Mouse (Mus musculus) thymus, postnatal 10 days (tissue): ENCODE data around the gene Spindoc.

ENCODE experiments used
- DNase-seq, 2 experiments: peaks; one replicate each; pipeline ENCODE4 v3.0.0; 2021; ENCODE audit warnings: low spot score in 2 of 2

Gene Spindoc

DNA sequence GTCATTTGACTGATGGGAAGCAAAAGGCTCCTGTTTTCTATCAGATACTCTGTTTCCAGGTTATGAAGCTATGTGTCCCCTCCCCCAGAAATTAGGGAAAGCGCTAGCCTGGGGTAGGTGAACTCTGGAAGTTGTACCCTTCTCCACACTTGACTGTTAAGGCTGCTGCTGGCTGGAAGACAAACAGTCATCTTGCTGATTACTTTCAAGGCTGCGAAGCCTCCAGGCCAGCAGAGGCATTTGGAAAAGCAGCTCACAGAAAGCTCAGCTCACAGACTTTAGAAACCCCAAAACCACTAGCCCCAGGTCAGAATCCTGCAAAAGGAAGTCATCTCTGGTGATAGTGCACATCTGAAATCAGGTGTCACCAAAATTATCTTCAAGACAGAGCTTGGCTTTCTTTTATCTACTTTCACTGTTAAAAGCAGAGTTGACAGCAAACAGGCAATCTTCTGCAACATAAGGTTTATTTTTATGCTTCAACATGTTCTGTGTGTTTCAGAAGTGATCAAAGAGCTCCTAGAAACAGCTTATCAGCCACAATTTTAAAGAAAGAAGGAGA, 44.9 kb downstream of the Spindoc start:
- DNase-seq, result no peak

DNA sequence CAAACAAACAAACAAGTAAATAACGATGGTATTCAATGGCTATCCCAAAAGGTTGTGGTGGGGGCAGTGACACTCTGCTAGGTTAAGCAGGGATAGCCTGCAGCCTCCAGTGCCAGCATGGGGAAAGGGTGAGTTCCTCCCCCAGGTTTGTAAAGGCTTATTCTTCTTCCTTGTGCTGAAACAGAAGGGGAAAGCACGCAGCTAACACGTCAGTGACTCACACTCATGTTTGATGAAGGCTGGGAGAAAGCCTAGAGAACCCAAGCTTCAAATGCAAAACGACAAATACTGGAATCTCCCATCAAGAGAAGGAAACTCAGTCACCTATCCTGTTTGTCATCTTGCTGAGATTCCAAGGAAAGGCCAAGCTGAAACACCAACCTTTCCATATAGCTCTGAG, 47.1 kb downstream of the Spindoc start:
- no peak for DNase-seq

DNA sequence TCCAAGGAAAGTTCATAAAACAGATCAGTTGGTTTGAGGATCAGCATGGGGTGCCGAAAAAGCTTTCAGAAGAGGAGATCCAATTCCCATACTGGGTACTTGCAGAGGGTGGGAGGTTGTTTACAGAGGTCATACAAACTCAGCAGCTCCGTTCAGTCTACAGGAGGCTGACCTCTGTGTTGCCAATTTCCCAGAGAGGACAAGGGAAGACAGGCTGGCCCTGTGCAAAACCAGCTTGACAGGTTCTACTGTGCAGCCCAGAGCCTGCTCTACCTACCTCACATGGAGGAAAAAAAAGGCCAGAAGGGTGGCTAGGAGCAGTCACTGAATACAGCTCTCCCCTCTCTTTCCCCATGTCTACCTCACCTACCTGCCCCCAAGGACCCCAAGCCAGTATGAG, 48.7 kb downstream of the Spindoc start:
- DNase-seq, result no peak

DNA sequence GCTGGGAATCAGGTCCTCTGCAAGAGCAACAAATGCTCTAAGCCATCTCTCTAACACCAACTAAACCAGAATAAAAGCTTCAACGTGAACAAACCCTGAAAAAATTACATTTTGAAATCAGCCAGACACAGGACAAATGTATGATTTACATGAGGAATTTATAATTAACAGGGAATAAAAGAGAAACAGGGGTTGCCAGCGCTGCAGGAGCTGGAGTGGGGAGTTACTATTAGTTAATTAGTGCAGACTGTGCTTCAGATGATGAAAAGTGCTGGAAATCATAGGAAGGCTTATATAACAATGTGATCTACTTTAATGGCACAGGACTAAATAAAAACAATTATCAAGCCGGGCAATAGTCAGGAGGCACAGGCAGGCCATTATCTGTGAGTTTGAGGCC, 61.4 kb downstream of the Spindoc start:
- DNase-seq, result no peak

DNA sequence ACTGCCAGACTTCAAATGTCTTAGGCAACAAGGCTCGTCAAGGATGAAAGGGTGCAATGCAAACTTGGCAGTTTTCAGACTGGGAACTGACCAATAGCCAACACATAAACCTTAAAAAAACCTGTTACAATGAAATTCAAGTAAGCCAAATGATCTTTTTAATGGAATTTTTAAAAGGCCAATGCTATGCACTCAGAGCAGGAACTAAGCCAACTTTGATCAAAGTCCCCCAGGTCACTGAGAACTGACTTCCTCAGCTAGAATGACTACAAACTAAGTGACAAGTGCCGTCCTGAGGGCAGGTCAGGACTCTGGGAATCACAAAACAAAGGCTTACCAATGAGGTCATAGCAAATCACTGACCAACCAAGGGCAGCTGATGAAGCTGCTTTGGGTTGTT, 62.6 kb downstream of the Spindoc start:
- DNase-seq, result no peak

DNA sequence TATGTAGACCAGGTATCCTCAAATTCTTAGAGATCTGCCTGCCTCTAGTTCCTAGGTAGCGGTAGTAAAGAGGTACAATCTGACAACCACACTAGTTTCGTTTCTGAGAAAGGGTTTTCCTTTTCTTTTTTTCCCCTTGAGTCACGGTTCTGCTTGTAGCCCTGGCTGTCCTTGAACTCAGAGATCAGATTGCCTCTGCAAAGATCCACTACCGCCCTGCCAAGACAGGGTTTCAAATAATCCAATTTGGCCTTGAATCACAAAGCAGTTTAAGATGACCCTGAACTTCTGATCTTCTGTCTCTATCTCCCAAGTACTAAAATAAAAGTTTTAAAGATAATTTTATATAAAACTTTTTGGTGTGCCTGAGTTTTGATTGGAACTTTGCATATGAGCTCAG, 65.1 kb downstream of the Spindoc start:
- no peak for DNase-seq

DNA sequence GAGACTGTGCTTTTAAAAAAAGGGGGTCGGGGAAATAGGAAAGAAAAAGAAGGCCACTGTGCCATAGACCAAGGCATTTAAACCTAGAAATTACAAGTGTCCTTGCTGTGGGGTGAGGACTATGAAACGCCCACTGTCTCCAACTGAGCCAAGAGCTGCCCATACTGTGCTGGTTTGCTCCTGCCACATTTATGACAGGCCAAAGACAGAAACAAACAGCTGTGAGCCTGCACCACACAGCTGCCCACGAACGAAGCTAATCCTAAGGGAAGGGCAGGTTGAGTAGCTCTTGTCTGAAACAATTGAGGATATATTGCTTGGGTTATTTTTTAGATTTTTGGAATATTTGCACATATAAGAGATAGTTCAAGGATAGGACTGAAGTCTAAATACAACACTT, 66.0 kb downstream of the Spindoc start:
- no peak for DNase-seq

DNA sequence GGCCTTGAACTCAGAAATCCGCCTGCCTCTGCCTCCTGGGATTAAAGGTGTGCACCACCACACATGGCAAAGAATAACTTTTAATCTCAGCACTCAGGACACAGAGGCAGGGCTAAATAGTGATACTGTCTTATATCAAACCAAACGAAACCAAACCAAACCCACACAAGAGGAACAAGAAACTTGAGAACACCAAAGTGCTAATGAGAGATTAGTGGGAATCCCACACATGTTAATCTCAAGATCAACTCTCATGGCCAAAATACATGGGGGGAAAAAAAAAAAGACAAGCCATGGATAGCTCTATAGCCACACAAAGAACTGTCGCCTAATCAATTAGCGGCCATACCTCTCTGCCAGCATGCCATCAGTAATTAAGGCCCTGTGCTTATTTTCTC, 67.2 kb downstream of the Spindoc start:
- no peak for DNase-seq

DNA sequence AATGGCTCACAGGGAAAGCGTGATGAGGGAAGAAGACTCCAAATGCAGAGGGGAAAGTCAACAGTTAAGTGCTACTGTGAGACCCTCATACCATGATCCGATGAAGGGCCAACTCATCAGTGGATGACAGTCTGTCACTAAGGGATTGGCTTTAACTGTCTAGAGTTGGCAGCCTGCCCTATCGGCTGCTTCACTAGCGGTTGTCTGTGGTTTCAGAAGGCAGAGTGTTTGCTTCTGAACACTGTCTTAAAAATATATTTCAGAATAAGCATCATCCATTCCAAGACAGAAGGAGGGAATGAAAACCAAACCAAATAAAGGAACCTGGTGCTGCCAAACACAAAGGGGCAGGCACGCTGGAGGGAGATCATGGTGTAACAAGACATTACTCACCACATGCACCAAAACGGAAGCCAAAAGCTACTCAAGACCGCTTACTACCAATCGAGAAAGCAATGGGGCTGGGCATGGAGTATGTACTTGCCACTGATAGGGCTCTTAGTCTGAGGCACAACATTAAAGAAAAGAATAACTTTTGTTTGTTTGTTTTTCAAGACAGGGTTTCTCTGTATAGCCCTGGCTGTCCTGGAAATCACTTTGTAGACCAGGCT, 67.7 kb downstream of the Spindoc start:
- DNase-seq, result no peak

DNA sequence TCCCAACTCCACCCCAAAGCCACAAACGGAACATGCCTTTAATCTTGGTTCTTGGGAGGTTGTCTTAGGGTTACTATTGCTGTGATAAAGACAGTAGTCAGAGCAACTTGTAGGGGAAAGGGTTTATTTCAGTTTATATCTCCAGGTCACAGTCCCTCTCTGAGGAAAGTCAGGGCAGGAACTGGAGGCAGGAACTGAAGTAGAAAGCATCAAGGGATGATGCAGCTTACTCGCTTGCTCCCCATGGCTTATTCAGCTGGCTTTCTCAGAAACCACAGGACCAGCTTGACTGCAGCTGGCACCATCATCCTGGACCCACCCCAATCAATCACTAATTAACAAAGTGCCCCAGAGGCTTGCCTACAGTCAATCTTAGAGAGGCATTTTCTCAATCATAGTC, 69.1 kb downstream of the Spindoc start:
- DNase-seq, result no peak

DNA sequence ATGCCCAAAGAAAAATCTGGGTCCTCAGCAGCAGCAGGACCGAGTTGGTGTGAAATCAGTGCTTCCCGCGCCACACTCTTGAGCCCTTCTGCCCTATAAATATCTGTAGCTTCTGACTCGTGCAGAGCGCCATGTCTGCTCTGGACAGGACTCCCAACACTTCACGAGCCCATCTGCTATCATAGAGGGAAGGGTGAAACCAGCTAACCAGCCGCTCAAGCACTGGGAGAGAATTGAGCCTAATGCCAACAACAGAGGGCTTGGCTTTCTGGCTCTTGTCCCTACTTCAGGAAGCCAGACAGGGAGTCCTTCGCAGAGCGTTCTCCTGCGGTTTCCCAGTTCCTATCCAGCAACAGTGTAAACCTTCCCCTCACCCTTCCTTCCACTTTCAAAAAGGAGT, 71.5 kb downstream of the Spindoc start:
- DNase-seq, result no peak

DNA sequence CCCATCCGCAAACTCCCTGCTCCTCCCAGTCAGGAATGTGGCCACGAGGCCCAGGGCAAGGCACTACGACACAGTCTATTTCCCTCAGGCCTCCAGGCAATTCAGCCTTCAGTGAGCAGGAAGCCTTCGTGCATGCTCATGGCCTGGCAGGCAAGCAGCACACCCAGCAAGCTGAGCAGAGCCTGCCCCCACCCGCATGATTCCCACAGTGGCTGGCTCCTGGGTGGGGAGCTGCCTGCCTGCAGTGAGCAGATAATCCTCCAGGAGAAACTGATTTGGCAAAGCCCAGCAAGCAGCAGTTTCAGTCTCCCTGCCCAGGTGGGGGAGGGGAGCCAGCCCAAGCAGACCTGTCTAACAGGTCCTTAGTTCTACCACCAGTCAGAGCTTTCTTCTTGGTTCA, 72.1 kb downstream of the Spindoc start:
- DNase-seq, result no peak

DNA sequence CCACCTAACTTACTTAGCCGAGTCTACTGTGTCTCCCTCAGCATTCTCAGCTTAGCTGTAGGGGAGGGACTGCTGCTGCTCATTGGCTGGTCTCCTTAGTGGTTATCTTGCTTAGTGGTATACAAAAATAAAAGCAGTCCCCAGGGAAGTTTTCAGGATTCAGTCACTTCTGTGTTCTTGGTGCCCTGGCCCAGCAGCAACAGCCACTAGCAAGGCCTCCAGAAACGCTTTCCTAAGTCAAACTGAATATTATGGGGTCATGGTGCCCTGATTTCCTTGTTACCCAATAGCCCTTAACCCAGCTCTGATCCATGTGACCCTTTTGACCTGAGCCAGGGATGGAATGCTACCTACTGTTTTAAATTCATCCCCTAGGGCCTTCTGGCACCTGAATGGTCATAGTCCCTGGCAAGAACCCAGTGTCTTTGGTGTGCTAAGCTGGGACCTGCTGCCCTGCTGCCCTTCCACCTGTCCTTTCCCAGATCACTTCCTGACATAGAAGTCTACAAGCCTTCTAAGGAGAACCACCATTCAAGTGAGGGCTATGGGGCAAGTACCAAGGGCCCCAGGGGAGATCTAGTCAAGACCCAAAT, 73.0 kb downstream of the Spindoc start:
- DNase-seq, result no peak

DNA sequence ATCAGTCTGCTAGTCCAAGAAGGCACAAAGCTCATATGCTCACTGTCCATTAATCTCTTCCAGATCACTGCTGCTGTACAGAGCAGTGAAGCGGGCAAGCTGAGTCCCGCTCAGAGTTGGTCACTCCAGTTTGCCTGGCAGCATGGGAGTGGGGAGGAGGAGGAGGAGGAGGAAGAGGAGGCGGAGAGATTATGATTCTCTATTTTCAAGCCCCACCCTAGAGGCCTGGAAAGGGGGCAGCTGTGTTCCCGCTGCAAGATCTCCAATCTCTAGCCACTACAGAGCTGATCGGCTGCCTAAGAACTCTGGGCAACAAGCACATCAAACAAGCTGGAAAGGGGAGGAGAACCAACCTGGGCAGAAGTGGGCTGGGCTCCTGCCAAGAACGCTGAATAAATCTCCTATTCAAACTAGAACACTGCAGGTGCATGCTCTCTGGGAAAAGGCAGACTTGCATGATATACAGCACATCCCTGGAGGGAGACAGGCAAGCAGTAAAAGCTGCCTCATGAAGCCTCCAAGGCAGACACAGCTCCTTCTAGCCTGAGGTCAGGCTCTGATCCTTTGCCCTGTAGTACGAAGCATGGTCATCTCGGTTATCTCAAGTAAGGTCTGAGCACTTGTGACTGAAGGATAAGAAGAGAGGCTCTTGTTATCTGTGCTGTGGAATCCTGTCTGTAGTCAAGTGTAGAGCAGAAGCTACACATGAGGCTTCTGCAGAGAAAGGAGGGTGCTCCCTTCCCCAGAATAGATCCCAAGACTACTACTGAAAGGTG, 74.6 kb downstream of the Spindoc start:
- DNase-seq, result no peak

DNA sequence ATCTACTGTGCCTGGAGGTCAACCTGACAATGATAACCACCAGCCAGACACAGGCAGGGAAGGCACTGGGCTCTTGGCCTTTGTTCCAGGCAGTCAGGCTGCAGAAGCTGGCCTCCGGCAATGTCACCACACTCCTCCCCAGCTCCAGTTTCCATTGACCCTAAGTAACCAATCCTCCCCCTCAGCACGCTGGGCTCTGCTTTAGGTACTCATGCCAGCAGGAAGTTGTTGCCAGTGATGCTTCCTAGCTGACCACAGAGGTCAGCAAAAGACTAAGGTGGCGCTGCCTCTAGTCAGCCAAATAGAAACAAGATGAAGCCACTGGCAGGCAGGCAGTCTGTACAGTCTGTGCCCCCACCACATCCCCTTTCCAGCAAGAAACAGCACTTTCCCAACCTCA, 75.8 kb downstream of the Spindoc start:
- DNase-seq, result no peak

DNA sequence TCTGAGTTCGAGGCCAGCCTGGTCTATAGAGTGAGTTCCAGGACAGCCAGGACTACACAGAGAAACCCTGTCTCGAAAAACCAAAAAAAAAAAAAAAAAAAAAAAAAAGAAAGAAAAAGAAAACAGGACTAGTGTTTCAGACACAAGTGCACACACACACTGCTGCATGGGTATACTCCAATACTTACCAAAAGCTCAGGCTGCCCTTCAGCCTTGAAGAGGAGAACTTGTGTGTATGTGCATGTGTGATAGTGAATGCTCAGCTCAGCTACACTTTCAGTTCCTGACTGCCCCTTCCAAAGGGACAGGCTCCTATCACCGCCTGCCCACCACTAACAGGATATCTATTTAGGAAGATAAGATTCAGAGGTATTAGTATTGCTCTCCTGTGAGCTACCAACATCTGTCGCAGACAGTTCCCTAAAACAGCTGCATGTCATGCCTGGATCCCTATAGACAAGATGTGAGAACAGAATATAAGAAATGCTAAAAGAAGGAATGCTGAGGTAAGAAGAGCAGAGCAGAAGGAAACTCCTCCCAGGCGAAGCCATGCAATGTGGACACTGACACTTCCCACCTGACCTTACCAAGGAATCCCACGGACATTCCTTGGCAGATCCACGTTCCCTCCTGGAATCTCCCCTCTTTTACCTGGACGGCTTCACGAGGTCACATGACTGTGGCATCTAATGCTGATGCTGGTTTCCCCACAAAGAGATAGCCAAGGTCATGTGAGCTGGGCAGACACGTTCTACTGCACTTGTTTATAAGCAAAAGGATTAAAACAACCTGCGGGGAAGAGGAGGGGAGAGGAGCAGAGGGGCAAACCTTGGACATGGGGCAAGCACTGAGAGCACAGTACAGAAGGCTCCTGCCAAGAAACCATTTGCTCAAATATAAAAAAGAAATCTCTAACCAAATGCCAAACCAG, 77.1 kb downstream of the Spindoc start:
- no peak for DNase-seq

DNA sequence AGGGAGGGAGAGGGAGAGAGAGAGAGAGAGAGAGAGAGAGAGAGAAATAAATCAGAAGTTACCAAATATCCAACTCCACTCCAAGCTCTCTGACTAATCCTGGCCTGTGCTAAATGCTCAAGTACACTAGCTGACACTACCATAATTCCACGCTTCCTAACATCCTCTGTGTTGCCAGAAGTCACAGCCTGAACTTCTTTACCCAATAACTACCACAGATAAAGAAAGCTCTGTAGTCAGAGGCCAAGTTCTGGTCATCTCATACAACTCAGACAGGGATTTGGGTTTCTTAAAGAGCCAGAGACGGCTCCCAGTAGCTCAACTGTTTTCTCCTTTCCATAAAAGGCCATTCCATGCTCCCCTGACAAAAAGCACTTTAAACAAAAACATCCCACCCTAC, 78.0 kb downstream of the Spindoc start:
- DNase-seq, result no peak
